Mouse (Mus musculus): ENCODE measurements around the gene Cyp27b1. TPM values are rescaled to one million over a fixed set of nuclear protein-coding genes. Genes with fewer than 3 reads are reported as not detected.
"Not testable (repeated sequence)": the region's sequence is repeated elsewhere in the genome, so short reads cannot be mapped to it uniquely, and the experiment has no call there.

Gene Cyp27b1
- polyA plus RNA-seq, 1 experiment = 0.63 TPM

GRCm38 (mm10) chr10:127063239-127063872, 15.3 kb downstream of the Cyp27b1 start, which contains the start of gene Cdk4:
Cdk4 (plus strand) TSS chr10:127063534.
- DNase-seq (ENCODE audit: low read depth) = peak; percentile 100
- TF ChIP-seq CTCF (IDR thresholded peaks at IDR 0.05; ENCODE audit: borderline replicate concordance, extremely low read depth, insufficient read depth, insufficient read length) (no peak), POLR2A (IDR thresholded peaks at IDR 0.05; ENCODE audit: borderline replicate concordance, extremely low read depth, insufficient read depth, insufficient read length, poor library complexity, severe bottlenecking) (peak; percentile 70; the same call in 1 of the 2 replicates)

- peak; percentile 64 for DNase-seq (ENCODE audit: low read depth)
- TF ChIP-seq CTCF (IDR thresholded peaks at IDR 0.05; ENCODE audit: borderline replicate concordance, extremely low read depth, insufficient read depth, insufficient read length) (no peak), POLR2A (IDR thresholded peaks at IDR 0.05; ENCODE audit: borderline replicate concordance, extremely low read depth, insufficient read depth, insufficient read length, poor library complexity, severe bottlenecking) (no peak)
These were observed 16.1 kb downstream of the Cyp27b1 start for GRCm38 (mm10) chr10:127063913-127064870.

- DNase-seq (ENCODE audit: low read depth) = no peak
These were observed 17.9 kb downstream of the Cyp27b1 start for GRCm38 (mm10) chr10:127065981-127066380.

GRCm38 (mm10) chr10:127066519-127067018, 18.5 kb downstream of the Cyp27b1 start:
- no peak for TF ChIP-seq CTCF (IDR thresholded peaks at IDR 0.05; ENCODE audit: borderline replicate concordance, extremely low read depth, insufficient read depth, insufficient read length)
- no peak for TF ChIP-seq POLR2A (IDR thresholded peaks at IDR 0.05; ENCODE audit: borderline replicate concordance, extremely low read depth, insufficient read depth, insufficient read length, poor library complexity, severe bottlenecking)
- no peak for DNase-seq (ENCODE audit: low read depth)

More at GRCm38 (mm10) chr10:127065981-127066380, 17.9 kb downstream of the Cyp27b1 start:
- no peak for TF ChIP-seq POLR2A (IDR thresholded peaks at IDR 0.05; ENCODE audit: borderline replicate concordance, extremely low read depth, insufficient read depth, insufficient read length, poor library complexity, severe bottlenecking)
- TF ChIP-seq CTCF (IDR thresholded peaks at IDR 0.05; ENCODE audit: borderline replicate concordance, extremely low read depth, insufficient read depth, insufficient read length) = no peak

- DNase-seq (ENCODE audit: low read depth) = no peak
- TF ChIP-seq CTCF (IDR thresholded peaks at IDR 0.05; ENCODE audit: borderline replicate concordance, extremely low read depth, insufficient read depth, insufficient read length) (no peak), POLR2A (IDR thresholded peaks at IDR 0.05; ENCODE audit: borderline replicate concordance, extremely low read depth, insufficient read depth, insufficient read length, poor library complexity, severe bottlenecking) (no peak)
These were observed 20.4 kb downstream of the Cyp27b1 start for GRCm38 (mm10) chr10:127068360-127069038.

- DNase-seq (ENCODE audit: low read depth) = peak; percentile 94
- no peak for TF ChIP-seq CTCF (IDR thresholded peaks at IDR 0.05; ENCODE audit: borderline replicate concordance, extremely low read depth, insufficient read depth, insufficient read length)
- no peak for TF ChIP-seq POLR2A (IDR thresholded peaks at IDR 0.05; ENCODE audit: borderline replicate concordance, extremely low read depth, insufficient read depth, insufficient read length, poor library complexity, severe bottlenecking)
These were observed 21.5 kb downstream of the Cyp27b1 start for GRCm38 (mm10) chr10:127069281-127070189.

GRCm38 (mm10) chr10:127070190-127071121, 22.4 kb downstream of the Cyp27b1 start, which contains the start of gene Tspan31:
Tspan31 (minus strand) TSS chr10:127070264.
- peak; percentile 99 for DNase-seq (ENCODE audit: low read depth)
- TF ChIP-seq POLR2A (IDR thresholded peaks at IDR 0.05; ENCODE audit: borderline replicate concordance, extremely low read depth, insufficient read depth, insufficient read length, poor library complexity, severe bottlenecking) (peak; percentile 68; the same call in 1 of the 2 replicates), CTCF (IDR thresholded peaks at IDR 0.05; ENCODE audit: borderline replicate concordance, extremely low read depth, insufficient read depth, insufficient read length) (no peak)

- no peak for DNase-seq (ENCODE audit: low read depth)
- no peak for TF ChIP-seq CTCF (IDR thresholded peaks at IDR 0.05; ENCODE audit: borderline replicate concordance, extremely low read depth, insufficient read depth, insufficient read length)
- no peak for TF ChIP-seq POLR2A (IDR thresholded peaks at IDR 0.05; ENCODE audit: borderline replicate concordance, extremely low read depth, insufficient read depth, insufficient read length, poor library complexity, severe bottlenecking)
These were observed 23.2 kb downstream of the Cyp27b1 start for GRCm38 (mm10) chr10:127071203-127071602.

GRCm38 (mm10) chr10:127072270-127072669, 24.2 kb downstream of the Cyp27b1 start:
- not testable (repeated sequence) for DNase-seq (ENCODE audit: low read depth)

GRCm38 (mm10) chr10:127072969-127073368, 24.9 kb downstream of the Cyp27b1 start:
- not testable (repeated sequence) for DNase-seq (ENCODE audit: low read depth)

All from brain, embryonic 14.5 days (tissue).